Mouse (Mus musculus): ENCODE measurements at regions not wholly inside any gene's neighbourhood (a gene's known extent, or its start where the extent isn't known, plus 50 kb on each side); places are given as distances from the start of the nearest gene placed in this dataset.

DNA sequence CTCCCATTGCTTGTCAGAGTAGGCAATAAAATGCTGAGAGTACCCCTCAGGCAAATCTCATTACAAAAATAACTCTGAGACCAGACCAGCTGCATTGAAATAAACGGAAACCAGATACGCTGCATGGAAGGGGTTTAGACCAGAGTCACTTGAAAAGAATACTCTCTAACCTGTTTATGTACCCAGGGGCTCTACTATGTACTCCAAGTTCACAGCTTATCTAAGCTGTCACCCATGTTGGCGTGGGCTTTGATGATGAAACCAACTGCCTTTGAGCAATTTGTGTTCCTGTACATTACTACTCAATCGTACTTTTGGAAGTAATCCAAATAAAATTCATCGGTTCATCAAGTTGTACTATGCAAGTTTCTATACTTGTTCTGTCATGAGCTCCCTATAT, 692.3 kb downstream of the Serpinb8 start:
- 92% methylated on average over 5 of the region's 5 CpGs for WGBS
- Histone ChIP-seq H3K4me3 (ENCODE audit: low read depth, low read length) (no peak overlapping the region), H3K4me1 (ENCODE audit: control insufficient read depth, insufficient read depth, low read length) (no peaks in the 10 kb centered on the region), H3K36me3 (ENCODE audit: control insufficient read depth, insufficient read depth, low read length) (no peaks in the 10 kb centered on the region), H3K9ac (ENCODE audit: low read depth, low read length) (no peak overlapping the region), H3K4me2 (ENCODE audit: low read length) (no peak overlapping the region), H3K27me3 (ENCODE audit: control insufficient read depth, insufficient read depth, low read depth, low read length) (no peaks in the 10 kb centered on the region), H3K27ac (ENCODE audit: low read length) (no peak overlapping the region), H3K9me3 (replicated peaks; ENCODE audit: control insufficient read depth, low read length, poor library complexity, severe bottlenecking) (no peaks in the 10 kb centered on the region)
- no peak for ATAC-seq

DNA sequence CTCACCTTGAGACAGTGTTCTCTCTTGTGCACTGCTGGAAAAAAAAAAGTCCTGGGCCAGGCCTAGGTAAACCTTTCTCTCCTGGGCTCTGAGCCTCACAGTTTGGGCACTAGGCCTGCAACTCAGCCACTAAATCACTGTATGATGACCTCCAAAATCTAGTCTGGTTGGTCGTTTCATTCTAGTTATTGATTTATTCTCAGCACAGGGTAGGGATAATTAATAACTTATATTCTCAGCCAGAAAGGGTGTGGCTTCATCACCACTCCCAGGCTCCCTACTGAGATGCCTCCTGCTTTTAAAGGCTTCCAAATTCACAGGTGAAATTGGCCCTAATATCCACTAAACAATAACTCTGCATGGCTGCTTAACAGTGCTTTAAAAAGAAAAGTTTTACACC, 696.8 kb downstream of the Serpinb8 start:
- H3K4me3 ChIP-seq (ENCODE audit: low read depth, low read length) = no peak overlapping the region
- H3K27ac ChIP-seq (ENCODE audit: low read length) = no peak overlapping the region
- H3K4me1 ChIP-seq (ENCODE audit: control insufficient read depth, insufficient read depth, low read length) = no peaks in the 10 kb centered on the region
- no peak overlapping the region for H3K9ac ChIP-seq (ENCODE audit: low read depth, low read length)
- no peaks in the 10 kb centered on the region for H3K36me3 ChIP-seq (ENCODE audit: control insufficient read depth, insufficient read depth, low read length)
- H3K9me3 ChIP-seq (replicated peaks; ENCODE audit: control insufficient read depth, low read length, poor library complexity, severe bottlenecking) = no peaks in the 10 kb centered on the region
- WGBS = 57% methylated on average over 1 of the region's 1 CpGs
- no peak overlapping the region for H3K4me2 ChIP-seq (ENCODE audit: low read length)
- ATAC-seq = no peak
- no peaks in the 10 kb centered on the region for H3K27me3 ChIP-seq (ENCODE audit: control insufficient read depth, insufficient read depth, low read depth, low read length)

Data from midbrain, embryonic 16.5 days (tissue).